Mouse (Mus musculus) midbrain, embryonic 12.5 days (tissue): ENCODE measurements around the gene Mprip. TPM values are rescaled to one million over a fixed set of nuclear protein-coding genes. Genes with fewer than 3 reads are reported as not detected.

ENCODE experiments used
- ATAC-seq: fragments of 200-750 bp; cut with Nextera tagmentation; 2 replicates; pipeline ENCODE4 v1.8.0; 2017; ENCODE audit warnings: low read depth, moderate TSS enrichment, moderate library complexity; ENCODE audit not compliant: low FRiP score
- H3K27ac ChIP-seq: fragments of 300-500 bp; sonication (generic); replicated peaks from 2 replicates; pipeline ENCODE4 v1.5.1; 2016; ENCODE audit warnings: mild to moderate bottlenecking
- H3K27me3 ChIP-seq: fragments of 300-500 bp; sonication (generic); 2 replicates; pipeline ENCODE4 v1.6.1; 2016; ENCODE audit warnings: mild to moderate bottlenecking
- H3K36me3 ChIP-seq: fragments of 300-500 bp; sonication (generic); 2 replicates; pipeline ENCODE4 v1.6.1; 2016
- H3K4me1 ChIP-seq: fragments of 300-500 bp; sonication (generic); 2 replicates; pipeline ENCODE4 v1.6.1; 2016
- H3K4me2 ChIP-seq: fragments of 300-500 bp; sonication (generic); replicated peaks from 2 replicates; pipeline ENCODE4 v1.6.1; 2016; ENCODE audit warnings: mild to moderate bottlenecking, moderate library complexity
- H3K4me3 ChIP-seq: fragments of 300-500 bp; sonication (generic); 2 replicates; pipeline ENCODE4 v1.5.1; 2016; ENCODE audit warnings: mild to moderate bottlenecking
- H3K9ac ChIP-seq: fragments of 300-500 bp; sonication (generic); replicated peaks from 2 replicates; pipeline ENCODE4 v1.6.1; 2016; ENCODE audit warnings: mild to moderate bottlenecking, moderate library complexity
- H3K9me3 ChIP-seq: fragments of 300-500 bp; sonication (generic); 2 replicates; pipeline ENCODE4 v1.6.1; 2016; ENCODE audit warnings: mild to moderate bottlenecking
- WGBS: fragments of 180-500 bp; shearing (Covaris S2); methylation state at CpG from one replicate; pipeline ENCODE4 v1.1.7; 2016; 5-methylcytosine and 5-hydroxymethylcytosine counted together
- polyA plus RNA-seq: library from polyadenylated mRNA; unstranded; fragments of >200 nt; fragmentation: Nextera tagmentation; extraction: Ambion mirVana; gene quantifications from 2 replicates; pipeline ENCODE4 v1.2.1, GENCODE M21; 2016

Gene Mprip
- polyA plus RNA-seq, 1 experiment from 2014 or later: 73.0 TPM

GRCm38 (mm10) chr11:59789311-59789710 lies 128.2 kb downstream of the Mprip start:
- Histone ChIP-seq H3K9me3 (no peaks in the 10 kb centered on the region), H3K27me3 (peaks cover 43% of the 10 kb centered on the region), H3K4me3 (no peak overlapping the region), H3K4me2 (no peak overlapping the region), H3K4me1 (peaks cover 11% of the 10 kb centered on the region), H3K9ac (no peak overlapping the region), H3K36me3 (peaks cover 32% of the 10 kb centered on the region), H3K27ac (no peak overlapping the region)
- no peak for ATAC-seq
- 90% methylated on average over 1 of the region's 1 CpGs for WGBS

DNA sequence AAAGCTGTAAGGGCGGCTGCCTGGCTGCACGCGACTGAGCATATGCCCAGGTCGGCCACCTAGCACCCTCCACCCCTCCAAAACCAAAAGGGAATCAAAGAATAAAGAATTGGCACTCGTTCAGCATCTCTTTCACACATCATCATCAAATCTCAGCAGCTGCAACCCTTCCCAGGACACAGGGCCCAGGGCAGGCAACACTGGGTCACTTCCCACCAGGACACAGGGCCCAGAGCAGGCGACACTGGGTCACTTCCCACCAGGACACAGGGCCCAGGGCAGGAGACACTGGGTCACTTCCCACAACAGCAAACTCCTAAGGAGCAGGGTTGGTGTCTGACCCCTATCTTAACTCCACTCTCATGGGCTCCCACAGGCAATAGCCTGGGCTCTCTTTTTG lies 132.3 kb downstream of the Mprip start:
- Histone ChIP-seq H3K27me3 (peaks cover 4% of the 10 kb centered on the region), H3K4me3 (no peak overlapping the region), H3K27ac (no peak overlapping the region), H3K4me2 (no peak overlapping the region), H3K4me1 (no peaks in the 10 kb centered on the region), H3K36me3 (peaks cover 73% of the 10 kb centered on the region), H3K9me3 (no peaks in the 10 kb centered on the region), H3K9ac (no peak overlapping the region)
- no peak for ATAC-seq
- 91% methylated on average over 6 of the region's 6 CpGs for WGBS

DNA sequence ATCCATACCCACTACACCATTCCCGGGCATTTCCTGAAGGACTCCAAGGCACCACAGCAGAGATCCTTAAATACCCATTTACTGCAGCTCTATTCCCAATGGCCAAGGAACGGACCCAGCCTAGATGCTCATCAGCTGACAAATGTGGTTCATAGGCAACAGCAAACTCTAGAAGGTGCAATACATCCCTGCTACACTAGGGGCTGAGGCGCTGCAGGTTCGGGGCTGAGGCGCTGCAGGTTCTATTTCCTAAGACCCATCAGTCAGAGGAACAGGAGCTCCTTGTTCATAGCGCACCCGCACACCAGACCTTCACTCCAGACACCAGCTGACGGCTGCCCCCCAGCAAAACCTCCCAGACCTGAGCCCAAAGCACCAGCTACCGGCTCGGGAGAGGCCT lies 139.3 kb downstream of the Mprip start:
- no peak overlapping the region for H3K9ac ChIP-seq
- H3K27ac ChIP-seq: no peak overlapping the region
- ATAC-seq: no peak
- no peaks in the 10 kb centered on the region for H3K4me1 ChIP-seq
- no peaks in the 10 kb centered on the region for H3K9me3 ChIP-seq
- no peak overlapping the region for H3K4me2 ChIP-seq
- H3K4me3 ChIP-seq: no peak overlapping the region
- H3K36me3 ChIP-seq: peaks cover 100% of the 10 kb centered on the region
- no peaks in the 10 kb centered on the region for H3K27me3 ChIP-seq
- 94% methylated on average over 10 of the region's 10 CpGs for WGBS

- Histone ChIP-seq H3K9me3 (no peaks in the 10 kb centered on the region), H3K4me2 (no peak overlapping the region), H3K27me3 (no peaks in the 10 kb centered on the region), H3K9ac (no peak overlapping the region), H3K4me3 (no peak overlapping the region), H3K4me1 (no peaks in the 10 kb centered on the region), H3K36me3 (peaks cover 100% of the 10 kb centered on the region), H3K27ac (no peak overlapping the region)
- WGBS: 98% methylated on average over 8 of the region's 8 CpGs
- ATAC-seq: no peak
Measured at GRCm38 (mm10) chr11:59801881-59802280, 140.8 kb downstream of the Mprip start.

DNA sequence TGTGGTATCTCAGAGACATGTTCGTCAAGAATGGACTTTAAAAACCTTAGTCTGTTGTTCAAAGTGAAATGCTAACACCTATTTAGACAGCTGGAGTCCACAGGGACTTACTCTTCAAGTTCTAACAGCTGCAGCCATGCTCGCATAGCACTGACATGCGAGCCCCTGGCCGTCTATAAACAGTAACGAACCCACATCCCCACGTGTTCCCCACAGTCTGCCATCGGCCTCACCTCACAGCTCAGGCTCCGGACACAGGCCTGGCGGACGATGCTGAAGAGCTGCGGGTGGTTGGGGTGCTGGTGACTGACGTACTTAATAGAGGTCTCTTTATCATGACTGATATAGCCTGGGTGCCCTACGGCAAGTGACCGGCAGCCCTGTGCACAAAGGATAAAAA lies 142.4 kb downstream of the Mprip start:
- H3K27me3 ChIP-seq: no peaks in the 10 kb centered on the region
- H3K4me1 ChIP-seq: peaks cover 2% of the 10 kb centered on the region
- H3K4me2 ChIP-seq: no peak overlapping the region
- H3K9me3 ChIP-seq: no peaks in the 10 kb centered on the region
- 91% methylated on average over 14 of the region's 14 CpGs for WGBS
- peaks cover 92% of the 10 kb centered on the region for H3K36me3 ChIP-seq
- H3K9ac ChIP-seq: no peak overlapping the region
- ATAC-seq: no peak
- H3K4me3 ChIP-seq: no peak overlapping the region
- no peak overlapping the region for H3K27ac ChIP-seq

- WGBS: 88% methylated on average over 22 of the region's 22 CpGs
- no peak overlapping the region for H3K4me2 ChIP-seq
- peaks cover 12% of the 10 kb centered on the region for H3K4me1 ChIP-seq
- no peaks in the 10 kb centered on the region for H3K27me3 ChIP-seq
- no peak for ATAC-seq
- no peak overlapping the region; the same call in 1 of the 2 replicates for H3K9ac ChIP-seq
- no peak overlapping the region for H3K4me3 ChIP-seq
- H3K27ac ChIP-seq: no peak overlapping the region
- no peaks in the 10 kb centered on the region for H3K9me3 ChIP-seq
- peaks cover 81% of the 10 kb centered on the region for H3K36me3 ChIP-seq
Measured at GRCm38 (mm10) chr11:59804409-59805110, 143.5 kb downstream of the Mprip start.

- no peak overlapping the region for H3K4me2 ChIP-seq
- no peak overlapping the region for H3K4me3 ChIP-seq
- H3K9me3 ChIP-seq: no peaks in the 10 kb centered on the region
- H3K9ac ChIP-seq: no peak overlapping the region
- H3K27ac ChIP-seq: no peak overlapping the region
- WGBS: 100% methylated on average over 1 of the region's 1 CpGs
- no peak for ATAC-seq
- H3K27me3 ChIP-seq: no peaks in the 10 kb centered on the region
- H3K4me1 ChIP-seq: peaks cover 12% of the 10 kb centered on the region
- H3K36me3 ChIP-seq: peaks cover 74% of the 10 kb centered on the region
Measured at GRCm38 (mm10) chr11:59805256-59805655, 144.2 kb downstream of the Mprip start.

- Histone ChIP-seq H3K4me1 (peaks cover 12% of the 10 kb centered on the region), H3K9me3 (no peaks in the 10 kb centered on the region), H3K9ac (0 out of 2 replicates have a peak overlapping the region, but pooled peaks have one; percentile 11), H3K36me3 (peaks cover 70% of the 10 kb centered on the region), H3K4me2 (no peak overlapping the region), H3K27ac (no peak overlapping the region), H3K4me3 (no peak overlapping the region), H3K27me3 (no peaks in the 10 kb centered on the region)
- 97% methylated on average over 2 of the region's 2 CpGs for WGBS
- ATAC-seq: no peak
Measured at GRCm38 (mm10) chr11:59805656-59806055, 144.6 kb downstream of the Mprip start.

DNA sequence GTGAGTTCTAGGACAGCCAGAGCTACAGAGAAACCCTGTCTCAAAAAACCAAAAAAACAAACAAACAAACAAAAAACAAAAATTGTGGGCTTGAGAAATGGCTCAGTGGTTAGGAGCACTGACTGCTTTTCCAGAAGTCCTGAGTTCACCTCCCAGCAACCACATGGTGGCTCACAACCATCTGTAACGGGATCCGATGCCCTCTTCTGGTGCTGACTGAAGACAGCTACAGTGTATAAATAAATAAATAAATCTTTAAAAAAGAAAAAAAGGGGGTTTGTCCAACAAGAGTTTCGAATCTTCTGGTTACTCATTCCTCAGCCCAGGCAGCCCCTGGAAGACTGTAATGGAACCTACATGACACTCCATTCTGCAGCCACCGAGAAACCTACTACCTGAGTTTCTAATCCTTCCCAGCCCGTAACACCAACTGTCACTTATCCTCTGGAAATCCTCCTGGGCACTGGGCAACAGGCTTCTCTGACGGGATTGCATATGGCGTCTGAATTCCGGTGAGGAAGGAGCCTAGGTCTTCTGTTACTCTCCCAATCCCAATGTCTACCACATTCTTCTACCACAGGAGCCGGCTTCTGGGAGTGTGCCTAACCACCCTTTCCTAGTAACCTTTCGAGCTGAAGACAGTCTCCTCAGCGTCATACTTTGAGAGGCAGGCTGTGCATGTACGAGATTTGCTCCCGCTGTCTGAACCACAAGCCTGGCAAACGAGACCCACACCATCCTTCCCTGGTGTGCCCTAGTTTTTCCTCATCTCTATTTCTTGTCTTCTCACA lies 147.3 kb downstream of the Mprip start:
- no peaks in the 10 kb centered on the region for H3K9me3 ChIP-seq
- no peaks in the 10 kb centered on the region for H3K27me3 ChIP-seq
- peaks cover 14% of the 10 kb centered on the region for H3K4me1 ChIP-seq
- peaks cover 43% of the 10 kb centered on the region for H3K36me3 ChIP-seq
- H3K4me2 ChIP-seq: peak overlapping the region; percentile 73
- no peak for ATAC-seq
- no peak overlapping the region for H3K27ac ChIP-seq
- H3K4me3 ChIP-seq: peak overlapping the region; percentile 82
- 74% methylated on average over 14 of the region's 14 CpGs for WGBS
- peak overlapping the region; percentile 81; the same call in 1 of the 2 replicates for H3K9ac ChIP-seq

DNA sequence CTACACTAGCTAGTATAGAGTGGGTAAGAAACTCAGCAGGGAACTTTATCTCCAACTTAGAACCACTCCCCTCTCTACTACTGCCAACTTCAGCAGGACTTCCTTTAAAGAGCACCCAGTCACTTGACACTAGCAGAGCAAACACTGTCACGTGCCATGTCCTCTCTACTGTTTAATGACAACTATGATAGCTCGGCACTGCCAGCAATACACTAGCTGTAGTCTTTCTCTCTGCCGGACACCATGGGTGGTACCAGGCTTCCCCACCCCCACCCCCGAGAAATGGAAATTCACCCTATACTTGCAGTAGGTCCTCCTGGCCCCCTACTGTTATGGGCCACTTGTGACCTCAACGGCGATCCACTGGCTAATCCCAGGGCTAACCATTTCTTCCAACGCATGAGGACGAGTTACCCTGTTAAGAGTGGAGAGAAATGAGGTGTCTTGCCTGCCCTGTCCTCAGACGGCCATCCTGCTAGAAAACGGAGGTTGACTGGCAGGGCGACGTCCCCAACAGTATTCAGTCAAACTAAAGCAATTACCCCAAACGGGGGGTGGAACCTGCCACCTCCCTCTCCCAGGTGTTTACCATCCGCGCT lies 148.1 kb downstream of the Mprip start:
- peak; percentile 45 for ATAC-seq
- H3K27ac ChIP-seq: peak overlapping the region; percentile 98
- peak overlapping the region; percentile 82 for H3K4me3 ChIP-seq
- no peaks in the 10 kb centered on the region for H3K9me3 ChIP-seq
- no peaks in the 10 kb centered on the region for H3K27me3 ChIP-seq
- peak overlapping the region; percentile 81 for H3K9ac ChIP-seq
- peaks cover 14% of the 10 kb centered on the region for H3K4me1 ChIP-seq
- H3K4me2 ChIP-seq: peak overlapping the region; percentile 73
- H3K36me3 ChIP-seq: peaks cover 35% of the 10 kb centered on the region
- under 1% methylated on average over 15 of the region's 15 CpGs for WGBS

- Histone ChIP-seq H3K36me3 (peaks cover 28% of the 10 kb centered on the region), H3K4me2 (peak within 1 kb of the TSS; percentile 73), H3K27me3 (no peaks in the 10 kb centered on the region), H3K4me3 (peak within 1 kb of the TSS; percentile 82), H3K27ac (peak within 1 kb of the TSS; percentile 98), H3K9me3 (no peaks in the 10 kb centered on the region), H3K9ac (peak within 1 kb of the TSS; percentile 81), H3K4me1 (peaks cover 14% of the 10 kb centered on the region)
- under 1% methylated on average over 52 of the region's 52 CpGs for WGBS
- ATAC-seq: peak; percentile 96
Measured at GRCm38 (mm10) chr11:59809670-59810474, 148.8 kb downstream of the Mprip start, which contains the start of gene Flcn. Gene Flcn, minus strand, starts transcription at chr11:59810016.
